Mouse (Mus musculus): Measurements from ENCODE around the gene Dock2.

DNA sequence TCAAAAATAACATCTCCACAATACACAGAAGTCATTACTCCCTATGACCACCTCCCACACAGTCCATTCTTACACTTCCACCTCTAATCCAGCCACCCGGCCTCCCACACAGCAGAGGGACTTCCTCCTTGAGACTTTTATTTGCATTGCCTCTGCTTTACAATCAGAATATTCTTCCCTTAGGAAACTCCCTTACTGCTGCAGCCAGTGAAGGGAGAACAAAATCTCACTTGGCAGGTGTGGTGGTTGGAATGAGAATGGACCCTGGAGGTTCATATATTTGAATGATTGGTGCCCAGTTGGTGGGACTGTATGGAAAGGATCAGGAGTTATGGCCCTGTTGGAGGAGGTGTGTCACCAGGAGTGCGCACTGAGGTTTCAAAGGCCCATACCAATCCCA lies 7.6 kb downstream of the Dock2 start:
- no peak for TF ChIP-seq POLR2A (IDR thresholded peaks at IDR 0.05; ENCODE audit: insufficient read depth, low read length)
- no peak for TF ChIP-seq CTCF (IDR thresholded peaks at IDR 0.05; ENCODE audit: low read depth, low read length)
